Mouse (Mus musculus) cerebellum, postnatal 4 days (tissue): Measurements from ENCODE around the gene Izumo2.

ENCODE experiments used
- DNase-seq, 2 experiments: peaks; one replicate each; pipeline ENCODE4 v3.0.0; 2022; ENCODE audit warnings: low spot score in 2 of 2, mixed read lengths in 1 of 2

Gene Izumo2

GRCm38 (mm10) chr7:44760366-44760765, 51.8 kb downstream of the Izumo2 start:
- no peak for DNase-seq

DNA sequence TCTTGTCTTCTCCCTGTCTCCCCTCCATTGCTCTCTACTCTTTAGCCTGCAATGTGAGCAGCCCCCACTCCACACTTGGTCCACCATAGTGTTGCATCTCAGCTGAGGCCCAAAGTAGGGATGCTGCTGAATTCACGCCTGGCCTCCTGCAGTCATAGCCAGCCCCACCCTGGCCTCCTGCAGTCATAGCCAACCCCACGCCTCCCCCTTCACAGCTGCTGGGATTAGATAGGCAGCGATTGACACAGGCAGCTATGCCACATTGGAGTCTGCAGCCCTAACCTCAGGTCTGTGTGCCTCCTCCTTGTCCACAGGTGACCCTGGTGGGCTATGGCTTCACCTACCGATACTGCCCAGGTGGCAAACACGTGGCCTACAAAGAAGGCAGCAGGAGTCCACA, 59.6 kb downstream of the Izumo2 start:
- no peak for DNase-seq
